Mouse (Mus musculus) skeletal muscle tissue, adult 2 months (tissue): Measurements from ENCODE around the gene Lrriq4.
A peak's percentile ranks its signal among the peaks of the same experiment; 100 is the strongest.
"Not testable (repeated sequence)": the region's sequence is repeated elsewhere in the genome, so short reads cannot be mapped to it uniquely, and the experiment has no call there.

Source experiments
- DNase-seq: peaks from one replicate; pipeline ENCODE4 v3.0.0-alpha.2; 2012; ENCODE audit warnings: low read depth, low spot score

The Lrriq4 gene

DNA sequence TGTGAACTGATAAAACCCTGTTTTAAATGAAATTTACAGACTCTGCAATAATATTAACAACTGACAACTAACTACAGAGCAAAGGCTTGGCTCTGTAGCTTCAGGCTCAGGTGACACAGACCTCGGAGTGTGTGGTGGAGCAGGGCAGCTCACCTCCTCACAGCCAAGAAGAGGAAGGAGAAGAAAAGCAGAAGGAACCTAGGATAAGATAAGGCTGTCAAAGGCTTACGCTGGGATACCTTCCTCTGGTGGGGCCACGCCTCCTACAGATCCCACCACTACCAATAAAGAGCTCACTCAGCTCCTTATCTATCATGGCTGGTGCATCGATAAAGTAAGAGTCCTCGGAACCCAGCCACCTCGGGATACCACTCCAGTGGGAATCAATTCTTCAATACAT is 38.9 kb downstream of the Lrriq4 start:
- DNase-seq = no peak

DNA sequence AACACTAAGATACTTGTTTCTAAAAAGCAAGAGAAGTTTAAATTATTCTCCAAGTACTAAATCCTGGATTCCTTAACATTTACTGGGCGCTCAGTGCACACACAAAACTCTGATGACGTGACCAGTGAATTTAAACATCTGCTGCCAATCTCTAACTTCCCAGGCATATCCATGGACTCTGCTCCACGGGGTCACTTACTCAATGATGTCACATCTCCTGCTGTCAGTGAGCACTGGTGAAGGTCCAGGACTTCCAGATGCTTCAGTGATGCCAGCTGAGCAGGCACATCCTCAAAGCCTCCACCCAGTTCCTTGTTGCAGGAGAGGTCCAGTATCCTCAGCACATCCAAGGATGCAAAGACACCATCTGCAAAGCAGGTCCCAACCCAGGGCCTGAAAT is 42.9 kb downstream of the Lrriq4 start:
- DNase-seq = no peak

DNA sequence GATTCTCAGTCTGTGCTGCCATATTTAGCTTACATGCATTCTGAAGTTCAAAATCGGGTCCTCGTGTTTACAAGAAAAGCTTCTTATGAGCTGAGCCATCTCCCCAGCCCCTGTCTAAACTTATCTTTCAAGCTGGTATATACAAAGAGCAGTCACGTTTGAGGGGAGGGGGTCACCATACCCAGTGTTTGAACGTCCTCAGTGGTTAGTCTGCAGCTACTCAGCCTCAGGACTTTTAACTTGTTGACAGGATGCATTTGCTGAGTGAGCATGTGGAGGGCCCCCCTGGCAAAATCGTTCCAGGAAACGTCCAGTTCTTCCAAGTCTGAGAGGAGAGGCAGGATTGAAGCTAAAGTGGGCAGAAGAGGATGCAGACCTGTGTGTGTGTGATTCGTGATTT is 46.7 kb downstream of the Lrriq4 start:
- DNase-seq = no peak

DNA sequence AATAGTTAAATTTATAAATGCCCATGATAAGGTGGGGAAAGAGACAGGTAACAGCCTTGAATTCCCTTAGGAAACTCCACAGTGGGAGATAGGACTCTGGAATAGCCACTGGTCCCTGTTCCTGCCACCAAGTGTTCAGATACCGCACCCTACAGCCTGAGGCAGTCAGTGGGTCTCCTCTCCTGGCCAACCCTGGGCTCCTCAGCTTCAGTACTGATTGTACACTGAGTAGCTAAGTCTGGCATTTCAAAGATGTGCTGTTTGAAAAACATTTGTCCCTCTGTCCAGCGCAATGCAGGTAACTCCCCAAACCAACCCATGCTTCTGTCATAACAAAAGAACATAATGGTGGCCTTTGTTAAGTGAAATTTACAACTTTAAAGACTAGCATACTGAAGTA is 51.4 kb downstream of the Lrriq4 start:
- DNase-seq = no peak

DNA sequence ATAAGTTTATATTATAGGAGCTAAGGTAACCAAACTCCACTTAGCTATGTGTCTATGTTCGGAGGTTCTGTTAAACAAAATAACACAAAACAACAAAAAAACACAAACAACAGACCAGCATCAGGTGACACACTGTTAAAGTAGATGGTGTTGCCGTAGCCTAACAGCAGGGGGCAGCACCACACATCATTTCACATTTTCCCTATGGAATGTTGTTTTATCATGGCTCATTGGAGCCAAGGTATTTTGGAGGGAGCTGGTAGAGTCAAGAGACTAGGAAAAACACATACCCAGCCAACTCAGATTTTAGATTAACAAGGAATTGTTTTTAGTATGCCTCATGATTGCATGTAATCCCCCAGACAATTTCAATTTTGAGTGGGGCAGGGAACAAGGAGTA is 52.0 kb downstream of the Lrriq4 start:
- peak; percentile 13 for DNase-seq

DNA sequence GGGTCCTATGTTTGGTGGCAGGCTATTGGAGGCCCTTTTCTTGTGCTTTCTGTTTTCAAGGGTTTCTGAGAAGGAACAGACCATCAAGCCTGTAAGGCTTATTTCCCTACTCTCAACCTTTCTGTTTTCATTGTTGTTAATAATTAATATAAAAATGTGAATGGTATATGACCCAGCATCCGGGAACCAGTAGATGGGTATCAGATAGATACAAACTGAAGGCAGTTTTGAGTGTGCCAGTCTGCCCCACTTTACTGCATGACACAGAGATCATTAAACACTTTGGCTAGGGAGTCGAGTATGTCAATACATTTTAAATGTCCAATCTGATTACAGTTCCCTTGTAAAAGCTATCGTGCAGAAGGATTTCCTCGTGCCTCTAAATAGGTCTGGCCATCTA is 53.6 kb downstream of the Lrriq4 start:
- DNase-seq = no peak

DNA sequence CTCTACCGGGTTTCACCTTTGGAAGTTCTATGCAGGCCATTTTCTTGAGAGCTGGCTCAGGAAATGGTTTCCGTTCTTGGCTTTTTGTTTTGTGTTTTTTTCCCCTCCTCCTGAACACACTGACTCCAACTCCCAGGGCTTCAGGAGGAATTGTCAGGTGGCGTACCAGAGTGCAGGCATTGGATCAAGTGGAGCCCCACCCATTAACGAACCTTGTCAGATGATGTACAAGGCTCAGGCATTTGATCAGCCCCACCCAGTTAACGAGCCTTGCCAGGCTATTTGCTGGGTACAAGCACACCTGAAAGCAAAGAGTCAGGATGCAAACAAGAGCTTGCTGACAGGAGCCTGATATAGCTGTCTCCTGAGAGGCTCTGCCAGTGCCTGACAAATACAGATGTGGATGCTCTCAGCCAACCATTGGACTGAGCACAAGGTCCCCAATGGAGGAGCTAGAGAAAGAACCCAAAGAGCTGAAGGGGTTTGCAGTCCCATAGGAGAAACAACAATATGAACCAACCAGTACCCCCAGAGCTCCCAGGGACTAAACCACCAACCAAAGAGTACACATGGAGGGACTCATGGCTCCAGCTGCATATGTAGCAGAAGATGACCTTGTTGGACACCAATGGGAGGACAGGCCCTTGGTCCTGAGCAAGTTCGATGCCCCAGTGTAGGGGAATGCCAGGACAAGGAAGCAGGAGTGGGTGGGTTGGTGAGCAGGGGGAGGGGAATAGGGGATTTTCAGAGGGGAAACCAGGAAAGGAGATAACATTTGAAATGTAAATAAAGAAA is 55.6 kb downstream of the Lrriq4 start, which contains the start of gene Lrrc31:
Gene Lrrc31 (minus strand): TSS at position 133 of the 795 bp plus-strand sequence.
- not testable (repeated sequence) for DNase-seq

DNA sequence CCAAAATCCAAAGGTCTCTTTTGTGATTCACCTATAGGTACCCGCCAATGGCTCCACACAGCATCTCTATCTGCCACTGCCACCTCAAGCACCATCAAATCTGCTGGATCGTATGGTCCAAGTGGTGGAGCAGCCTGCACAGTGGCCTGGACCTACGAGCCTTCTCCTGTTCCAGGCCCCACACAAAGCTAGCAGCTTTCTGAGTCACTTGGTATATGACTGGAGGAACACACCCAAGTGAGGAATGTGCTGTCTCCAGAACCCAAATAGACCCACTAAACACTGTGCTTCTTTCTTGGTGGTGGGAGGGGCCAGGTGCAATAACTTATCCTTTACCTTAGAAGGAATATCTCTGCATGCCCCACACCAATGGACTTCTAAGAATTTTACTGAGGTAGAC is 61.7 kb downstream of the Lrriq4 start:
- DNase-seq = no peak

DNA sequence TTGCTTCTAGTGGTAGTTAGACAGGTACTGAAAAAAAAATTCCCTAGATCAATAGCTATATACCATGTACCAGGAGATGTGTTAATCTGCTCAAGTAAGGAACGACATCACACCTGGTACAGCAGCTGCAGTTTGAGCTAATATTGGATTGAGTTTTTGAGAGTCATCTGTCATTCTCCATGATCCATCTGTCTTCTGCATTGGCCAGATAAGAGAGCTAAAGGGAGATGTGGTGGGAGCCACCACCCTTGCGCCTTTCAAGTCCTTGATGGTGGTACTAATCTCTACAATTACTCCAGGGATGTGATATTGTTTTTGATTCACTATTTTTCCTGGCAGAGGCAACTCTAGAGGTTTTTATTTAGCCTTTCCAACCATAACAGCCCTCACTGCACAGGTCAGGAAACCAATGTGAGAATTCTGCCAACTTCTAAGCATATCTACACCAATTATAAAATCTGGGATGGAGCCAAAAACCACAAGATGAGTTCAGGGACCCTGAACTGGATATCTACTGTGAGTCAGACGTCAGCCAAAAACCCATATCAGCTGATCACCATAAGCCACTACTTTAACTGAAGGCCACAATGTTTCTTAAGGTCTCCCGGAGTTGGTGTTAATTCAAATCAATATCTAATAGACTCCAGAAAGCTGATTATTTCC is 62.4 kb downstream of the Lrriq4 start:
- DNase-seq = no peak

DNA sequence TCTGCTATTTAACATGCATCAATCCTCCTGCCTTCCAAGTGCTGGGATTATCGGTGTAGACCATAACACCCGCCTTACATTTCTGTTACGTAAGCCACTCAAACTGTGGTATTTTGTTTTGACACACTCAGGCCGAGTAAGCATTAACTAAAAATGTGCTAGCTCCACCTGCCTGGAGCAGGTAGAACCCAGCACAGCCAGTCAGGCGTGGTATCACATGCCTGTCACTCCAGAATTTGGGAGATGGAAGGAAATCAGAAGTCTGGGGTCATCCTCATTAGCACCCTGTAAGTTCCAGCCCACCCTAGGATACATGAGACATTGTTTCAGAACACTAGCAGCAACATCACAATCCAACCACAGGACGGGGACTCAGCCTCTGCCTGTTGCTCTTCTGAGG is 65.9 kb downstream of the Lrriq4 start:
- no peak for DNase-seq

DNA sequence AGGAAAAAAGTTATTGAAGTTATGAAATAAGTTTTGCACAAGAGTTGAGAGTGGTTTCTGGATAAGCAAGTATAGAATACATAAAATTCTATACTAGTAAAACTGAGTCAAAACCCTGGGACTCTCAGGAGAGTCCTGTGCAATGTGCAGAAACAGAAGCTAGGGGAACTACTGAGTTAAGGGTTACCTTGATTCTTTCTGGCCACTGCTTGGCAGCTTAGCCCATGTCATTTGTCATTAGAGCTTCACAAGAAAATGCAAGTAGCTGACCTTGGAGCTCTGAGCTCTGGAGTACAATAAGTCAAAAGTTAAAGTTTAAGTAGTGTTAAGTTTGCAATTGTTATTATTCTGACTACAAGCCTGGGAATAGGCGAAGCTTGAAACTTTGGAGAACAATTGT is 69.0 kb downstream of the Lrriq4 start:
- DNase-seq = no peak

DNA sequence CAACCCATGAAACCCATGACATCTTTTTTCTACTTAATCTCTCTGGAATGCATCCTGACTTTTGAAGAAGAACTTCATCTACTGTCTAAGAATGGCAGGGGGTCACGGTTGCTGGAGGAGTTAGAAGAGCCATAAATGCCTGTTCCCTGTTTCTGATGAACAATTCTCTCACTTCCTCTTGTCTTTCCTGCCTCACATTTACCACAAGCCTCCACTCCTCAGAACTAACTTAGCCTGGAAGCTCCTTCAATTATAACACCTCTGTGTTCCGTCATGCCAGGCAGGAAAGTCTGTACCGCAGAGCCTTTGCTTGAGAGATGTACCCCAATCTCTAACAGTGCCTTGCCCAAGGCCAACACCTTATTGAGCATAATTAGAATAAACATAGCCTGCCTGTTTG is 74.3 kb downstream of the Lrriq4 start:
- DNase-seq = no peak
